Mouse (Mus musculus) kidney, postnatal 4 days (tissue): ENCODE data around the gene Coro7.
"Not testable (repeated sequence)": the region's sequence is repeated elsewhere in the genome, so short reads cannot be mapped to it uniquely, and the experiment has no call there.

Source experiments
- DNase-seq, 2 experiments: peaks; one replicate each; pipeline ENCODE4 v3.0.0; 2021; ENCODE audit warnings: mixed read lengths in 2 of 2

The Coro7 gene

GRCm38 (mm10) chr16:4679121-4680018, at the start of gene Coro7:
Gene Coro7 (minus strand): TSS chr16:4679777.
- peak; percentile 90 to 95 for DNase-seq

DNA sequence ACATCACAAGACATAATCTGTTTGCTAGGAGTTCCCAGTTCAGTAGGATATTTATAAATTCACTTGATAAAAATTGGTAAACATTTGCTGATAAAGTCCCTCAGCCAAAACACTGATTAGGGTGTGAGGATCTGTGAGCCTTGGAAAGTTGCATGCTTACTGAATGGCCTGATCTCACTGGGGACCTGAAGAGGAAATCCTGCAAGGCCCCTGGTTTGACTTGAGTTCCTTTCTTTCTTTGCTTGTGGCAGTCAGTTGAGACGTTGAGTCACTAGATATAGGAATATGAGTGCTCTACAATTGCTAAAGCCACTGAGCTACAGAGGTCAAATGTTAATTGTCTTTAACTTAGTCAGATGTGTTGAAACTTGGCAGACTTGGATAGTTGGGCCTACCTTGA, 48.4 kb upstream of the Coro7 start:
- DNase-seq: no peak

DNA sequence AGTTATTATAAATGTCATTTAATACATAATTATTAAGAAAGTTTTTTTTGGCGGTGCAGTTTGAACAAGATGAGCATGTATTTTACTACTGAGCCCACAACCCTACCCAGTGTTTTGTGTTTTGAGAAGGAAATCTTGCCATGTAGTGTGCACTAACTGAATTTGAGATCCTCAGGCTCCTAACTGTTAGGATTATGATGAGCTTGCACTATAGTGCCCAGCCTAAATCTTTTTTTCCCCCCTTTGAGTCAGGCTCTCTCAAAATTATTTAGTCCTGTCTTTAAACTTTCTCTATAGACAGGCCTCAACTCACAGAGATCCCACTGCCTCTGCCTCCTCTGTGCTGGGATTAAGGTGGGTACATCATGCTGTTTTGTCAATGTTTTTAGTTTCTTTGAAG, 47.9 kb upstream of the Coro7 start:
- no peak for DNase-seq

GRCm38 (mm10) chr16:4726528-4727128, 47.1 kb upstream of the Coro7 start:
- DNase-seq: no peak

- peak; percentile 96 to 97 for DNase-seq
Observed at GRCm38 (mm10) chr16:4725780-4726527, 46.4 kb upstream of the Coro7 start, which contains the start of gene Hmox2. Gene Hmox2 (plus strand): TSS chr16:4726361.

GRCm38 (mm10) chr16:4725266-4725665, 45.7 kb upstream of the Coro7 start:
- no peak for DNase-seq

DNA sequence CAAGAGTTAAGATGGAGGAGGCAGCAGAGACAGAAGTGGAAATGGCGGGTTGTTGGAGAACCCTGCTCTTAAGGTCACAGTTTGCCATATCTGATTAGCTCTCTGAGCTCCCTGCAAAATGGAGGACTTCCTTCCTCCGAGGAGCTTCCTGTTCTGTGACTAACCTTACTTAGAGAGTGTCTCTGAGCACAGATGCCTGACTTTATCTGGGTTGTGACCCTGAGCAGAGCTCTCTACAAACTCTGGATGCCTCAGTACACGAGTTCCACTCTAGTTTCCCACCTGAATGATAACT, 43.3 kb upstream of the Coro7 start:
- DNase-seq: no peak

- DNase-seq: no peak
Observed at GRCm38 (mm10) chr16:4722128-4722914, 42.7 kb upstream of the Coro7 start.

DNA sequence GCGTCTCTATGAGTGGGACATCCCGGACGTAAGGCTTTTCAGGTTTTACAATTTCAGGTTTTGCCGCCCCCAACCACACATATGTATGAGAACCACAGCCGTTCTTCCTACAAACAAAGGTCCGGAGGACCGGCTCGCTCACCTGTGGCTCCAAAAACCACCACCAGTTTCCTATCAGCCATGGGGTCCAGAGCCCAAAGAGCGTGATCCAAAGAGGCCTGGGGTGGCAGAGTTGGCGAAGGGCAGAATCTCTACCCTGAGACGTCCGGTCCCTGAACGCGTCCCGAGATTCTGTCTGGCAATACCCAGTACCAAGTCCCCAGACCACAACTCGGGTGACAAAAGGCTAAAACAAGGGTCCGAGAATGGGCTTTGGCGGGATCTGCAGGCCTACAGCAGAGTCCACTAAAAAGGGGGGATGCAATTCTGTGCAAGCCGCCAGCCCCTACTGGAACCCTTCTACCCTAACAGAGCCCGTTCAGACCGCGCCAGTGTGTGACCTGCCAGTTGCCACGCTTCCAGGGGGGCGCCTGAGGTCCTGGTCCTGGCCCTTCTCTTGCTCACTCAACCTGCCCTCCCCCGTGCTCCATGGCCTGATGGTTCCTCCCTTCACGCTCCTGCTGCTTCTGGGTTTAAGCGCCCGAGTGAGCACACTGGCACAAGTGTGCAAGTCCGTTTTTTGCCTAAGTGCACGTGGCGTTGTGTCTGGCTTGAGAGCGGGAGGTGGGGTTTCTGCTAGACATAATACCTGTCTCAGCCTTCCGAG, 39.4 kb upstream of the Coro7 start, which contains the start of gene Nmral1:
Gene Nmral1, minus strand, starts transcription at position 604 of the 766 bp plus-strand sequence.
- DNase-seq: peak; percentile 77 to 86

GRCm38 (mm10) chr16:4717866-4718265, 38.3 kb upstream of the Coro7 start:
- DNase-seq: no peak

- DNase-seq: no peak
Observed at GRCm38 (mm10) chr16:4713861-4714710, 34.5 kb upstream of the Coro7 start.

GRCm38 (mm10) chr16:4711173-4711572, 31.6 kb upstream of the Coro7 start:
- DNase-seq: no peak

DNA sequence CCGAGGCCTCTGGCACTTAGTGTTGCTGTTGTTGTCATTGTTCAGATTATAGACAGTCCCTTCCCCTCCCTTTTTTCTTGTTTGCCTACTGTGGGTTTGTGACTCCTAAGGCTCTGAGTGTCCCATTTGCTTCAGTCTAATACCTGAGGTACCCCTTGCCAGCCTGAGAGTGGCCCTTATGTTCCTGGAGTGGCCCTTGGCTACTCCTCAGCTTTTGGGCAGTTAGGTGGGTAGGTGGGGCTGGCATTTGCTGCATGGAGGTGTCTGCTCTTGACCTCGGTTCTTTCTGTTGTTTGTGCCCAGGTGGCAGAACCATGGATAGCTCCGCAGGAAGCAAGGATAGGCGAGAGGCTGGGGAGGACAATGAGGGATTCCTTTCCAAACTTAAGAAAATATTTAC, 26.0 kb upstream of the Coro7 start:
- no peak for DNase-seq

DNA sequence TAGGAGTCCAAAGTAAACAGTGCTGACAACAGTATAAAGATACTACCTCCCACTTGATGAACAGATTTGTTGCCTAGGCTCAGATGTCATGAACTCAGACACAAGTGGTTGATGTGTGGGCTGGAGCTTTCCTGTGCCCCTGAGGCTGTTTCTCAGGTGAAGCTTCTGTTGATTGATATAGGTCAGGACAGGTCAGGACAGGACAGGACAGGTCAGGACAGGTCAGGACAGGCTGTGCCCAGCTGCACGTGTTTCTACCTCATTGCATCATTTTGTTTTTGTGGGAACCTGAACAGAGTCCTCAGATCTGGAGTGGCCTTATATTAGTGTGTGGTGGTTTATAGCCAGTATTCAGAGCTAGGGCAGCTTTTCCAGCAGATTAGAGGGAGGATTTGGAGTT, 23.1 kb upstream of the Coro7 start:
- DNase-seq: no peak

DNA sequence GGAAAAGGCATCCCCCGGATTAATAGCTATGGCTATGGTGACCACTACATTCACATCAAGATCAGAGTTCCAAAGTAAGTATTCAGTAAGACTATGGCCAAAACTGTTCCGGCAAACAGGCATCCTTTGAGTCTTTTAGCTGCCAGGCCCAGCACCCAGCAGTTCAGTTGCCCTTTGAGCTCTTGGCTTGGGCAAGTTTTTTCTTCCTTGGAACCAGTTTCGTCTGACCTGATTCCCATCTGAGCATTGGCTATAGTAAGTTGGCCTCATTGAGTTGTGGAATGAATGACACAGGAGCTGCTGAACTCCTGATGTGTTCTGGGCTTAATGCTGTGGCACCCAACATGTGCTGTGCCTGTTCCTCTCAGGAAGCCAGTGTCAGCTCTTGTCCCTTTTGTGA, 21.6 kb upstream of the Coro7 start:
- no peak for DNase-seq

- DNase-seq: not testable (repeated sequence)
Observed at GRCm38 (mm10) chr16:4689371-4689770, 9.8 kb upstream of the Coro7 start.

- no peak for DNase-seq
Observed at GRCm38 (mm10) chr16:4684457-4684791, 4.8 kb upstream of the Coro7 start.

- peak; percentile 98 for DNase-seq
Observed at GRCm38 (mm10) chr16:4683581-4684456, 4.2 kb upstream of the Coro7 start.

GRCm38 (mm10) chr16:4683193-4683580, 3.6 kb upstream of the Coro7 start:
- DNase-seq: no peak

- no peak for DNase-seq
Observed at GRCm38 (mm10) chr16:4682628-4683179, 3.1 kb upstream of the Coro7 start.
